Mouse (Mus musculus): ENCODE results near the gene Tlk2. TPM values are rescaled to one million over a fixed set of nuclear protein-coding genes. Genes with fewer than 3 reads are reported as not detected.
"Not testable (repeated sequence)": the region's sequence is repeated elsewhere in the genome, so short reads cannot be mapped to it uniquely, and the experiment has no call there.

The Tlk2 gene
- 10.5 and 12.4 TPM in 2 replicates for polyA plus RNA-seq (2015; fragmentation: Nextera tagmentation; extraction: Ambion mirVana)

DNA sequence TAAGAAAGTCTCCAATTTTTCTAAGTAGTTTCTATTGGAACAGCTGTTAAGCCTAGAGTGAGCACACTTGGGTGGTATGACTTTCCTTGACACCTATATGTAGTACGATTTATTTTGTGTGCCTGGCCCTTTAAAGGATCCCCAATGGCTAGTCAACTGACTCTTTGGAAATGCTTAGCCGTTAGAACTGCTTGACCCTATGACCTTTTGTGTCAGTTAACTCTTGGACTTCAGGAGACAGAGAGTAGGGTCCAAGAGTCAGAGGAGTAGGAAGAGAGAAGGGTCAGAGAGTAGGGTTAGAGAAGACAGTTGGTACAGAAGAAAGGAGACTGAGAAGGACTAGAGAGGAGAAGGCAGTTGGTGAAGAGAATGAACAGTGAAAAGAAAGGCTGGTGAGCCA lies at the start of gene Tlk2:
Gene Tlk2 (plus strand): TSS at position 292 of the 400 bp plus-strand sequence.
- WGBS: 39% methylated on average over 2 of the region's 2 CpGs
- H3K4me3 ChIP-seq: peak within 1 kb of the TSS; percentile 99
- H3K4me1 ChIP-seq (replicated peaks): peaks cover 25% of the 10 kb centered on the region
- H3K9ac ChIP-seq: no peak within 1 kb of the TSS
- H3K4me2 ChIP-seq: peak within 1 kb of the TSS; percentile 80
- peak within 1 kb of the TSS; percentile 95 for H3K27ac ChIP-seq
- ATAC-seq (replicated peaks; ENCODE audit: insufficient number of reproducible peaks, insufficient read depth, low FRiP score, low read depth): no peak
- no peaks in the 10 kb centered on the region for H3K36me3 ChIP-seq
- H3K9me3 ChIP-seq (replicated peaks): no peaks in the 10 kb centered on the region
- H3K27me3 ChIP-seq: no peaks in the 10 kb centered on the region

- Histone ChIP-seq H3K4me3 (no peak overlapping the region), H3K4me1 (replicated peaks) (no peaks in the 10 kb centered on the region), H3K9me3 (replicated peaks) (no peaks in the 10 kb centered on the region), H3K27me3 (no peaks in the 10 kb centered on the region), H3K27ac (no peak overlapping the region), H3K36me3 (peaks cover 92% of the 10 kb centered on the region), H3K4me2 (no peak overlapping the region), H3K9ac (no peak overlapping the region)
- no peak for ATAC-seq (replicated peaks; ENCODE audit: insufficient number of reproducible peaks, insufficient read depth, low FRiP score, low read depth)
- WGBS: 82% methylated on average over 7 of the region's 7 CpGs
Measured at GRCm38 (mm10) chr11:105135692-105136091, 42.9 kb upstream of the Tlk2 start.

- not testable (repeated sequence) for ATAC-seq (replicated peaks; ENCODE audit: insufficient number of reproducible peaks, insufficient read depth, low FRiP score, low read depth); H3K27ac ChIP-seq; H3K4me2 ChIP-seq; H3K9ac ChIP-seq; H3K4me1 ChIP-seq (replicated peaks); H3K4me3 ChIP-seq; H3K27me3 ChIP-seq; H3K9me3 ChIP-seq (replicated peaks)
- 93% methylated on average over 2 of the region's 2 CpGs for WGBS
- H3K36me3 ChIP-seq: peaks cover 84% of the 10 kb centered on the region
Measured at GRCm38 (mm10) chr11:105137255-105137654, 41.4 kb upstream of the Tlk2 start.

GRCm38 (mm10) chr11:105140512-105140911 lies 38.1 kb upstream of the Tlk2 start:
- not testable (repeated sequence) for H3K4me3 ChIP-seq; H3K27ac ChIP-seq; H3K27me3 ChIP-seq; H3K4me2 ChIP-seq; ATAC-seq (replicated peaks; ENCODE audit: insufficient number of reproducible peaks, insufficient read depth, low FRiP score, low read depth); H3K4me1 ChIP-seq (replicated peaks); H3K9ac ChIP-seq; H3K9me3 ChIP-seq (replicated peaks)
- 92% methylated on average over 8 of the region's 8 CpGs for WGBS
- H3K36me3 ChIP-seq: peaks cover 52% of the 10 kb centered on the region

- no peak for ATAC-seq (replicated peaks; ENCODE audit: insufficient number of reproducible peaks, insufficient read depth, low FRiP score, low read depth)
- Histone ChIP-seq H3K9me3 (replicated peaks) (no peaks in the 10 kb centered on the region), H3K4me2 (no peak overlapping the region), H3K36me3 (peaks cover 46% of the 10 kb centered on the region), H3K4me3 (no peak overlapping the region), H3K4me1 (replicated peaks) (no peaks in the 10 kb centered on the region), H3K27ac (no peak overlapping the region), H3K9ac (no peak overlapping the region), H3K27me3 (no peaks in the 10 kb centered on the region)
- WGBS: 91% methylated on average over 5 of the region's 5 CpGs
Measured at GRCm38 (mm10) chr11:105141115-105141514, 37.5 kb upstream of the Tlk2 start.

GRCm38 (mm10) chr11:105143564-105143963 lies 35.0 kb upstream of the Tlk2 start:
- H3K27me3 ChIP-seq: no peaks in the 10 kb centered on the region
- no peaks in the 10 kb centered on the region for H3K4me1 ChIP-seq (replicated peaks)
- no peak overlapping the region for H3K27ac ChIP-seq
- no peak overlapping the region for H3K4me3 ChIP-seq
- H3K9ac ChIP-seq: no peak overlapping the region
- H3K4me2 ChIP-seq: no peak overlapping the region
- no peak for ATAC-seq (replicated peaks; ENCODE audit: insufficient number of reproducible peaks, insufficient read depth, low FRiP score, low read depth)
- peaks cover 21% of the 10 kb centered on the region for H3K36me3 ChIP-seq
- H3K9me3 ChIP-seq (replicated peaks): no peaks in the 10 kb centered on the region

- Histone ChIP-seq H3K27ac (no peak overlapping the region), H3K4me2 (no peak overlapping the region), H3K9ac (no peak overlapping the region), H3K36me3 (peaks cover 20% of the 10 kb centered on the region), H3K4me3 (no peak overlapping the region), H3K9me3 (replicated peaks) (no peaks in the 10 kb centered on the region), H3K4me1 (replicated peaks) (no peaks in the 10 kb centered on the region), H3K27me3 (no peaks in the 10 kb centered on the region)
- no peak for ATAC-seq (replicated peaks; ENCODE audit: insufficient number of reproducible peaks, insufficient read depth, low FRiP score, low read depth)
- 74% methylated on average over 3 of the region's 3 CpGs for WGBS
Measured at GRCm38 (mm10) chr11:105144084-105144483, 34.5 kb upstream of the Tlk2 start.

GRCm38 (mm10) chr11:105144508-105145210 lies 33.9 kb upstream of the Tlk2 start:
- no peak overlapping the region for H3K4me3 ChIP-seq
- H3K27me3 ChIP-seq: no peaks in the 10 kb centered on the region
- no peak overlapping the region for H3K4me2 ChIP-seq
- H3K9ac ChIP-seq: no peak overlapping the region
- peaks cover 15% of the 10 kb centered on the region for H3K36me3 ChIP-seq
- H3K27ac ChIP-seq: no peak overlapping the region
- ATAC-seq (replicated peaks; ENCODE audit: insufficient number of reproducible peaks, insufficient read depth, low FRiP score, low read depth): no peak
- WGBS: 71% methylated on average over 11 of the region's 11 CpGs
- no peaks in the 10 kb centered on the region for H3K4me1 ChIP-seq (replicated peaks)
- no peaks in the 10 kb centered on the region for H3K9me3 ChIP-seq (replicated peaks)

DNA sequence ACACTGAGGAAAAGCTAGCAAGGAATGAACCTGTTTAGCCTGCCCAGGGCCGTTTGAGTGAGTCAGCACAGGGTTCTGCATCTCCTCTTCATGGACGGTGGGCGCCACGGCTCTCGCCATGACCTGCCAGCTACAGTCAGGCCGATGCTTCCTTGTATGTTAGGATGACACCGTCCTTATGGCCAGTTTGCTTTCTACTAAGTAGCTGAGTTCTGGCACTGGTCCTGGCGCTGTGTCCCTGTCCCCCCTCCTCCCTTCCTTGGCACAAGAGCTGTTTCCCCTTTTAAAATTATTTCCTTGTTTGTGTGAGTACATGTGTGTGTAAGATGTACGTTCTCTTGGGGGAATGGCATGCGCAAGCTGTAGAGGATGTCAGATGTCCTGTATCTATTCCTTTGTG lies 33.4 kb upstream of the Tlk2 start:
- WGBS: 79% methylated on average over 10 of the region's 10 CpGs
- Histone ChIP-seq H3K4me3 (no peak overlapping the region), H3K27ac (no peak overlapping the region), H3K36me3 (peaks cover 10% of the 10 kb centered on the region), H3K4me1 (replicated peaks) (no peaks in the 10 kb centered on the region), H3K9me3 (replicated peaks) (no peaks in the 10 kb centered on the region), H3K27me3 (no peaks in the 10 kb centered on the region), H3K4me2 (no peak overlapping the region), H3K9ac (no peak overlapping the region)
- no peak for ATAC-seq (replicated peaks; ENCODE audit: insufficient number of reproducible peaks, insufficient read depth, low FRiP score, low read depth)

DNA sequence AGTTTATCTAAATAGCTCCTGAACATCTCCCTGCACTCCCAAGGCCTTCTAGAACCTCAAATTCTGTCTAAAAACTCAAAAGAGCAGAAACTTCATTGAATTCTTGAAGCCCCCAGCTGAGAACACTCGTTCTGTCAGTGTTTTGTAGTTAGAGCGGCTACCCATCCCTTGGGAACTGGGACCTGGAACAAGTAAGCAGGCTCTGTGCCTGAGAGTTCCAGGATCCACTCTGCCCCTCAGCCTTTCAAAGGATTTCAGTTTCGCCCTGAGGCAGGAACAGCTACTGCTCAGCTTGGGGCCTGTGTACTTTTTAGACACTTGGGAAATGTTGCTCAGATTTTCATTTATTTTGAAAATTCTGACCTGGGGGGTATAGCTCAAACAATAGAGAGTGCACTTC lies 32.0 kb upstream of the Tlk2 start, which contains the start of gene Gm10842:
Gene Gm10842 (plus strand): TSS at position 301 of the 400 bp plus-strand sequence.
- H3K36me3 ChIP-seq: no peaks in the 10 kb centered on the region
- H3K4me3 ChIP-seq: no peak within 1 kb of the TSS
- no peak within 1 kb of the TSS for H3K4me2 ChIP-seq
- no peaks in the 10 kb centered on the region for H3K27me3 ChIP-seq
- no peaks in the 10 kb centered on the region for H3K9me3 ChIP-seq (replicated peaks)
- no peak within 1 kb of the TSS for H3K9ac ChIP-seq
- WGBS: 64% methylated on average over 3 of the region's 3 CpGs
- ATAC-seq (replicated peaks; ENCODE audit: insufficient number of reproducible peaks, insufficient read depth, low FRiP score, low read depth): no peak
- H3K27ac ChIP-seq: no peak within 1 kb of the TSS
- H3K4me1 ChIP-seq (replicated peaks): 0 out of 2 replicates have a peak, but pooled peaks cover 5% of the 10 kb centered on the region

DNA sequence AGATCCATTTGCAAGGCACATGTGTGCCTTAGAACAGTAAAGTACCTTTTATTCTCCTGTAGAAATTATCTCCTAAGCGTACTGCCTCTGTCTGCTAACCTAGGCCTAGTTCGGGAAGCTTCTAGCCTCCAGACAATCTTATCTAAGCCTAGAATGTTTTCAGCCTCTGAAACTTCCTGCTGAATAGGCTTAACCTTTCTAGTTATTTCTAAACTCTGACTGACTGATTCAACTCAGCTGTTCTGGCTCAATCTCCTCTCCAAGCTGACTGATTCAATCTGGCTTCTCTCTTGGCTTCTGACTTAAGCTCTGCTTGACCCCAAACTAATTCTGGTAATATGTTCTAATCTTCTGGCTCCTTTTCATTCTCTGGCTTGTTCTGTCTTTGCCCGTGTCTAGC lies 29.3 kb upstream of the Tlk2 start:
- H3K9me3 ChIP-seq (replicated peaks): no peaks in the 10 kb centered on the region
- ATAC-seq (replicated peaks; ENCODE audit: insufficient number of reproducible peaks, insufficient read depth, low FRiP score, low read depth): no peak

DNA sequence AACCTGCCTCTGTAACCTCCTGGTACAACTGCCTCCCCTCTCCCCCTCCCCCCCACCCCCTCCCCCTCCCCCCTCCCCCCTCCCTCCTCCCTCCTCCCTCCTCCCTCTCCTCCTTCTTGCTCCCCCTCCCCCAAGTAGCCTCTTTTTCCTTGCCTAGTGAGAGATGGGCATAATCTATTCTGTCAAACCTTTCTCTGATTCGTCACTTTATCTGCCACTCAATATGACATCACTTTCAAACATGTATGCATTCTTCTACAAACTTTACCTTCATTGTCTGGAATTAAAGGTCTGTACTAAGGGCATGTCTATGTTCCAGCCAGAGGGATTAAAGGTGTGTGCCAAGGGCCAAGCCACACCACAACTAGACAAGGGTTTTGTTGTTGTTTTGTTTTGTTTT lies 28.8 kb upstream of the Tlk2 start:
- no peak overlapping the region for H3K27ac ChIP-seq
- ATAC-seq (replicated peaks; ENCODE audit: insufficient number of reproducible peaks, insufficient read depth, low FRiP score, low read depth): no peak
- no peak overlapping the region for H3K4me2 ChIP-seq
- H3K36me3 ChIP-seq: no peaks in the 10 kb centered on the region
- no peaks in the 10 kb centered on the region for H3K9me3 ChIP-seq (replicated peaks)
- no peak overlapping the region for H3K4me3 ChIP-seq
- H3K4me1 ChIP-seq (replicated peaks): peaks cover 22% of the 10 kb centered on the region
- 75% methylated on average over 1 of the region's 1 CpGs for WGBS
- no peak overlapping the region for H3K9ac ChIP-seq
- no peaks in the 10 kb centered on the region for H3K27me3 ChIP-seq

More for the DNA sequence above, 29.3 kb upstream of the Tlk2 start:
- Histone ChIP-seq H3K36me3 (no peaks in the 10 kb centered on the region), H3K27ac (no peak overlapping the region), H3K4me2 (no peak overlapping the region), H3K9ac (no peak overlapping the region), H3K4me1 (replicated peaks) (peaks cover 22% of the 10 kb centered on the region), H3K4me3 (no peak overlapping the region), H3K27me3 (no peaks in the 10 kb centered on the region)
- 45% methylated on average over 3 of the region's 3 CpGs for WGBS
